Mouse (Mus musculus) hindbrain, embryonic 14.5 days (tissue): ENCODE data around the gene Ptprb. TPM values are rescaled to one million over a fixed set of nuclear protein-coding genes. Genes with fewer than 3 reads are reported as not detected.

ENCODE experiments used
- polyA plus RNA-seq: library from polyadenylated mRNA; unstranded; fragments of >200 nt; fragmentation: Nextera tagmentation; extraction: Ambion mirVana; gene quantifications from 2 replicates; pipeline ENCODE4 v1.2.1, GENCODE M21; 2014

The Ptprb gene
- polyA plus RNA-seq, 1 experiment from 2014 or later = 5.0 TPM

Other genes with a start within 250 kb of the Ptprb start
- 0.40 TPM in 1 of 2 replicates, not detected in the other for gene 4933416C03Rik, start 161.6 kb upstream of the Ptprb start, polyA plus RNA-seq
- 33.6 and 42.0 TPM in 2 replicates for gene Kcnmb4, start 198.4 kb downstream of the Ptprb start, polyA plus RNA-seq